Mouse (Mus musculus) spleen, adult 2 months (tissue): ENCODE measurements at regions not wholly inside any gene's neighbourhood (a gene's known extent, or its start where the extent isn't known, plus 50 kb on each side); places are given as distances from the start of the nearest gene placed in this dataset.

ENCODE experiments used
- DNase-seq, 2 experiments: peaks; one replicate each; pipeline versions ENCODE4 v3.0.0 to v3.0.0-alpha.2; 2012 to 2021; ENCODE audit warnings: low spot score in 2 of 2, low read depth in 1 of 2
- H3K27ac ChIP-seq: fragments of 200-500 bp; 2 replicates; pipeline ENCODE4 v1.5.1; 2012; ENCODE audit warnings: low read length, inconsistent platforms; ENCODE audit not compliant: insufficient read depth
- H3K27me3 ChIP-seq: fragments of 200-500 bp; 2 replicates; pipeline ENCODE4 v1.6.1; 2012; ENCODE audit warnings: mild to moderate bottlenecking, moderate library complexity, low read length, inconsistent platforms; ENCODE audit not compliant: control insufficient read depth, insufficient read depth
- H3K36me3 ChIP-seq: fragments of 200-500 bp; 2 replicates; pipeline ENCODE4 v1.6.1; 2012; ENCODE audit warnings: mild to moderate bottlenecking, low read length, inconsistent platforms; ENCODE audit not compliant: control insufficient read depth, insufficient read depth
- H3K4me1 ChIP-seq: fragments of 200-500 bp; 2 replicates; pipeline ENCODE4 v1.6.1; 2011; ENCODE audit warnings: inconsistent platforms; ENCODE audit not compliant: control insufficient read depth, insufficient read depth, insufficient read length
- H3K4me3 ChIP-seq: fragments of 200-500 bp; 2 replicates; pipeline ENCODE4 v1.5.1; 2011; ENCODE audit warnings: mild to moderate bottlenecking, inconsistent platforms; ENCODE audit not compliant: insufficient read depth, insufficient read length; ENCODE audit errors: extremely low read depth
- CTCF ChIP-seq: fragments of 200-500 bp; IDR thresholded peaks from 2 replicates; pipeline ENCODE4 v1.5.1; 2011; ENCODE audit warnings: mild to moderate bottlenecking, inconsistent platforms; ENCODE audit not compliant: insufficient read depth, insufficient read length, insufficient replicate concordance; ENCODE audit errors: extremely low read depth
- POLR2A ChIP-seq: fragments of 200-500 bp; IDR thresholded peaks from 2 replicates; pipeline ENCODE4 v1.6.1; 2011; ENCODE audit warnings: low read depth, low read length, inconsistent platforms
- WGBS: fragments of 180-500 bp; shearing (Covaris S2); methylation state at CpG from one replicate; pipeline ENCODE4 v1.1.7; 2018; 5-methylcytosine and 5-hydroxymethylcytosine counted together

GRCm38 (mm10) chr5:17260541-17261325, 112.2 kb upstream of the Speer4f2 start:
- WGBS, result 62% methylated on average over 2 of the region's 2 CpGs
- TF ChIP-seq CTCF (no peak), POLR2A (no peak)
- H3K36me3 ChIP-seq, result no peaks in the 10 kb centered on the region
- no peaks in the 10 kb centered on the region for H3K4me1 ChIP-seq
- no peak for DNase-seq
- no peak overlapping the region for H3K4me3 ChIP-seq
- H3K27me3 ChIP-seq, result no peaks in the 10 kb centered on the region
- H3K27ac ChIP-seq, result no peak overlapping the region

- Histone ChIP-seq H3K27me3 (no peaks in the 10 kb centered on the region), H3K4me3 (no peak overlapping the region), H3K4me1 (no peaks in the 10 kb centered on the region), H3K27ac (no peak overlapping the region), H3K36me3 (no peaks in the 10 kb centered on the region)
- 75% methylated on average over 1 of the region's 1 CpGs for WGBS
- TF ChIP-seq POLR2A, result no peak
- TF ChIP-seq CTCF, result no peak
- no peak for DNase-seq
These were observed 110.9 kb upstream of the Speer4f2 start for GRCm38 (mm10) chr5:17262126-17262525.

GRCm38 (mm10) chr5:17271153-17271552, 101.8 kb upstream of the Speer4f2 start:
- Histone ChIP-seq H3K36me3 (no peaks in the 10 kb centered on the region), H3K27ac (no peak overlapping the region), H3K4me1 (no peaks in the 10 kb centered on the region), H3K4me3 (no peak overlapping the region), H3K27me3 (no peaks in the 10 kb centered on the region)
- DNase-seq, result no peak
- WGBS, result 76% methylated on average over 2 of the region's 2 CpGs
- TF ChIP-seq POLR2A (no peak), CTCF (no peak)

- 72% methylated on average over 3 of the region's 3 CpGs for WGBS
- TF ChIP-seq POLR2A, result no peak
- no peak for TF ChIP-seq CTCF
- Histone ChIP-seq H3K4me1 (no peaks in the 10 kb centered on the region), H3K27ac (no peak overlapping the region), H3K27me3 (no peaks in the 10 kb centered on the region), H3K36me3 (no peaks in the 10 kb centered on the region), H3K4me3 (no peak overlapping the region)
- no peak for DNase-seq
These were observed 101.1 kb upstream of the Speer4f2 start for GRCm38 (mm10) chr5:17271722-17272479.

GRCm38 (mm10) chr5:17275346-17275745, 97.6 kb upstream of the Speer4f2 start:
- 89% methylated on average over 2 of the region's 2 CpGs for WGBS
- Histone ChIP-seq H3K36me3 (no peaks in the 10 kb centered on the region), H3K27me3 (no peaks in the 10 kb centered on the region), H3K4me1 (no peaks in the 10 kb centered on the region), H3K4me3 (no peak overlapping the region), H3K27ac (no peak overlapping the region)
- TF ChIP-seq CTCF, result no peak
- TF ChIP-seq POLR2A, result no peak
- no peak for DNase-seq

DNA sequence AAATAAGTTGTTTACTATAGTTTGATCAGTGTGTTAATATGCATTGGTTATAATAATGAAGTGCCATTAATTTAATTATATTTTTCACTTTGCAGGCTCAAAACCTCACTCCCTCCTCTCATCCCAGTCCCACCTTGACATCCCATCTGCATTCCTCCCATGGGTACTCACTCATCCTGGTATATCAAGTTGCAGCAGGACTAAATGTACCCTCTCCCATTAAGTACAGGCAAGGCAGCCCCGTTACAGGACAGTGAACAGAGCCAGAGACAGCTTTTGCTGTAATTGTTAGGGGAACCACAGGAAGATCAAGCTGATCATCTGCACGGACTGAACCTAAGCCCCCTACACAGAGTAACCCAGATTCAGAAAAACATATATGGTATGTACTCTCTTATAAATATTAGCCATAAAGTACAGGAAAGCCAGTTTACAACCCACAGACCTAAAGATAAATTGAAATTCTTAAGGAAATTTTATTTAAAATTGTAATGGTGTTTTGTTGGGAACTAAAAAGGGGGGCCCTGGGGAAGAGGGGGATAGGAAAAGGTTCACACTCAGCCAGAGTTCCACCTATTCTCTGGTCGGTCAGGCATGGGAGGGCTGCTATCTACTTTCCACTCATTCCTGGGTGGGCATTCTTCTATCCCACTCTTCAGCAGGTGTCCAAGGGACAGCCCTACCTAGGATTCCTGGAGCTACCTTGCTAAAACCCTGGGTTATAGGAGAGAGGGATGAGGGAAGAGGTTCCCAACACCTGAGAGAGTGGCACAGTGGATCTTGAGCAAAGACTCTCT, 96.0 kb upstream of the Speer4f2 start:
- H3K36me3 ChIP-seq, result no peaks in the 10 kb centered on the region
- no peaks in the 10 kb centered on the region for H3K27me3 ChIP-seq
- 84% methylated on average over 3 of the region's 3 CpGs for WGBS
- TF ChIP-seq POLR2A (no peak), CTCF (no peak)
- no peak overlapping the region for H3K27ac ChIP-seq
- no peak for DNase-seq
- H3K4me1 ChIP-seq, result no peaks in the 10 kb centered on the region
- H3K4me3 ChIP-seq, result no peak overlapping the region
